Mouse (Mus musculus) embryonic facial prominence, embryonic 14.5 days (tissue): Measurements from ENCODE around the gene Pet117. TPM values are rescaled to one million over a fixed set of nuclear protein-coding genes. Genes with fewer than 3 reads are reported as not detected.

Experiments
- ATAC-seq: fragments of 200-750 bp; cut with Nextera tagmentation; 2 replicates; pipeline ENCODE4 v1.8.0; 2017; ENCODE audit warnings: low read depth, moderate number of reproducible peaks, moderate TSS enrichment
- DNase-seq: peaks from one replicate; pipeline ENCODE4 v3.0.0-alpha.2; 2015; ENCODE audit warnings: low spot score
- H3K27ac ChIP-seq: fragments of 300-500 bp; sonication (generic); replicated peaks from 2 replicates; pipeline ENCODE4 v1.5.1; 2014; ENCODE audit warnings: low read depth, mild to moderate bottlenecking, low read length, moderate library complexity
- H3K27me3 ChIP-seq: fragments of 300-500 bp; sonication (generic); replicated peaks from 2 replicates; pipeline ENCODE4 v1.6.1; 2014; ENCODE audit warnings: low read length; ENCODE audit not compliant: control insufficient read depth, insufficient read depth
- H3K36me3 ChIP-seq: fragments of 300-500 bp; sonication (generic); 2 replicates; pipeline ENCODE4 v1.6.1; 2014; ENCODE audit warnings: low read length, mixed read lengths; ENCODE audit not compliant: control insufficient read depth, insufficient read depth
- H3K4me1 ChIP-seq: fragments of 300-500 bp; sonication (generic); 2 replicates; pipeline ENCODE4 v1.6.1; 2014; ENCODE audit warnings: antibody characterized with exemption, low read length; ENCODE audit not compliant: control insufficient read depth, insufficient read depth
- H3K4me2 ChIP-seq: fragments of 300-500 bp; sonication (generic); 2 replicates; pipeline ENCODE4 v1.6.1; 2014; ENCODE audit warnings: low read depth, mild to moderate bottlenecking, low read length, moderate library complexity, mixed read lengths
- H3K4me3 ChIP-seq: fragments of 300-500 bp; sonication (generic); 2 replicates; pipeline ENCODE4 v1.5.1; 2014; ENCODE audit warnings: low read depth, mild to moderate bottlenecking, low read length
- H3K9ac ChIP-seq: fragments of 300-500 bp; sonication (generic); 2 replicates; pipeline ENCODE4 v1.6.1; 2014; ENCODE audit warnings: low read depth, mild to moderate bottlenecking, low read length, moderate library complexity, mixed read lengths
- H3K9me3 ChIP-seq: fragments of 300-500 bp; sonication (generic); 2 replicates; pipeline ENCODE4 v1.6.1; 2016; ENCODE audit warnings: low read length; ENCODE audit not compliant: control insufficient read depth
- WGBS: fragments of 180-500 bp; shearing (Covaris S2); extraction: QIAGEN DNeasy Blood & Tissue Kit; methylation state at CpG from one replicate; pipeline ENCODE4 v1.1.7; 2014; 5-methylcytosine and 5-hydroxymethylcytosine counted together
- polyA plus RNA-seq: library from polyadenylated mRNA; unstranded; fragments of >200 nt; fragmentation: Nextera tagmentation; extraction: Ambion mirVana; gene quantifications from 2 replicates; pipeline ENCODE4 v1.2.1, GENCODE M21; 2014

Gene Pet117
- polyA plus RNA-seq, result 0.52 and 1.3 TPM in 2 replicates

- H3K9me3 ChIP-seq, result no peaks in the 10 kb centered on the region
- peak within 1 kb of the TSS; percentile 89 for H3K4me3 ChIP-seq
- ATAC-seq, result peak; percentile 96
- H3K27me3 ChIP-seq, result no peaks in the 10 kb centered on the region
- H3K4me2 ChIP-seq, result peak within 1 kb of the TSS; percentile 75
- DNase-seq, result peak; percentile 99
- H3K36me3 ChIP-seq, result peaks cover 11% of the 10 kb centered on the region
- WGBS, result 9% methylated on average over 23 of the region's 38 CpGs
- peak within 1 kb of the TSS; percentile 91 for H3K27ac ChIP-seq
- H3K4me1 ChIP-seq, result peaks cover 7% of the 10 kb centered on the region
- H3K9ac ChIP-seq, result peak within 1 kb of the TSS; percentile 88
Observed at GRCm38 (mm10) chr2:144368400-144369019, at the start of gene Pet117, which contains the start of gene Kat14. Gene Pet117 (plus strand): TSS chr2:144368996. Gene Kat14 (plus strand): TSS chr2:144368983.

GRCm38 (mm10) chr2:144324218-144324617 lies 44.6 kb upstream of the Pet117 start:
- H3K36me3 ChIP-seq, result no peaks in the 10 kb centered on the region
- no peak overlapping the region for H3K9ac ChIP-seq
- peak; percentile 63; the same call in 1 of the 2 replicates for ATAC-seq

GRCm38 (mm10) chr2:144329451-144329850 lies 39.3 kb upstream of the Pet117 start:
- WGBS, result 1% methylated on average over 7 of the region's 10 CpGs
- no peak for DNase-seq
- Histone ChIP-seq H3K4me2 (peak overlapping the region; percentile 99), H3K36me3 (no peaks in the 10 kb centered on the region), H3K27me3 (peaks cover 61% of the 10 kb centered on the region), H3K4me3 (peak overlapping the region; percentile 59), H3K9me3 (no peaks in the 10 kb centered on the region), H3K9ac (no peak overlapping the region), H3K27ac (no peak overlapping the region), H3K4me1 (no peaks in the 10 kb centered on the region)
- no peak for ATAC-seq

More at GRCm38 (mm10) chr2:144324218-144324617, 44.6 kb upstream of the Pet117 start:
- peak; percentile 34 for DNase-seq
- no peak overlapping the region for H3K4me3 ChIP-seq
- H3K4me1 ChIP-seq, result no peaks in the 10 kb centered on the region
- WGBS, result 60% methylated on average over 3 of the region's 3 CpGs
- no peak overlapping the region for H3K4me2 ChIP-seq
- no peak overlapping the region for H3K27ac ChIP-seq
- H3K27me3 ChIP-seq, result peaks cover 13% of the 10 kb centered on the region
- H3K9me3 ChIP-seq, result no peaks in the 10 kb centered on the region

GRCm38 (mm10) chr2:144329937-144330336 lies 38.9 kb upstream of the Pet117 start:
- H3K9me3 ChIP-seq, result no peaks in the 10 kb centered on the region
- H3K36me3 ChIP-seq, result no peaks in the 10 kb centered on the region
- no peak for ATAC-seq
- peaks cover 62% of the 10 kb centered on the region for H3K27me3 ChIP-seq
- H3K27ac ChIP-seq, result no peak overlapping the region
- DNase-seq, result no peak
- 5% methylated on average over 10 of the region's 10 CpGs for WGBS
- H3K9ac ChIP-seq, result no peak overlapping the region
- peak overlapping the region; percentile 59 for H3K4me3 ChIP-seq
- H3K4me2 ChIP-seq, result peak overlapping the region; percentile 99
- no peaks in the 10 kb centered on the region for H3K4me1 ChIP-seq

GRCm38 (mm10) chr2:144330352-144330959 lies 38.3 kb upstream of the Pet117 start:
- WGBS, result 2% methylated on average over 17 of the region's 41 CpGs

GRCm38 (mm10) chr2:144330960-144331371 lies 37.8 kb upstream of the Pet117 start:
- Histone ChIP-seq H3K9me3 (no peaks in the 10 kb centered on the region), H3K4me1 (no peaks in the 10 kb centered on the region), H3K9ac (peak overlapping the region; percentile 51), H3K4me3 (peak overlapping the region; percentile 59), H3K27ac (no peak overlapping the region), H3K27me3 (peaks cover 65% of the 10 kb centered on the region), H3K36me3 (no peaks in the 10 kb centered on the region), H3K4me2 (peak overlapping the region; percentile 99)
- ATAC-seq, result peak; percentile 41
- WGBS, result under 1% methylated on average over 29 of the region's 50 CpGs
- peak; percentile 23 for DNase-seq

More at GRCm38 (mm10) chr2:144330352-144330959, 38.3 kb upstream of the Pet117 start:
- H3K36me3 ChIP-seq, result no peaks in the 10 kb centered on the region
- H3K27me3 ChIP-seq, result peaks cover 65% of the 10 kb centered on the region
- H3K4me1 ChIP-seq, result no peaks in the 10 kb centered on the region
- no peak overlapping the region for H3K27ac ChIP-seq
- peak overlapping the region; percentile 51 for H3K9ac ChIP-seq
- ATAC-seq, result no peak
- peak overlapping the region; percentile 99 for H3K4me2 ChIP-seq
- no peak for DNase-seq
- peak overlapping the region; percentile 59 for H3K4me3 ChIP-seq
- H3K9me3 ChIP-seq, result no peaks in the 10 kb centered on the region

- no peak within 1 kb of the TSS for H3K27ac ChIP-seq
- H3K9me3 ChIP-seq, result no peaks in the 10 kb centered on the region
- H3K4me1 ChIP-seq, result no peaks in the 10 kb centered on the region
- H3K4me2 ChIP-seq, result peak within 1 kb of the TSS; percentile 99
- peak within 1 kb of the TSS; percentile 59 for H3K4me3 ChIP-seq
- WGBS, result 2% methylated on average over 48 of the region's 62 CpGs
- ATAC-seq (peak; percentile 69), DNase-seq (peak; percentile 88)
- peaks cover 65% of the 10 kb centered on the region for H3K27me3 ChIP-seq
- H3K9ac ChIP-seq, result peak within 1 kb of the TSS; percentile 51
- no peaks in the 10 kb centered on the region for H3K36me3 ChIP-seq
Observed at GRCm38 (mm10) chr2:144331401-144332302, 37.1 kb upstream of the Pet117 start, which contains the start of gene Ovol2. Gene Ovol2 (minus strand): TSS chr2:144332146.

- H3K9me3 ChIP-seq, result no peaks in the 10 kb centered on the region
- no peak overlapping the region for H3K9ac ChIP-seq
- H3K27ac ChIP-seq, result no peak overlapping the region
- ATAC-seq (no peak; the same call in 1 of the 2 replicates), DNase-seq (no peak)
- H3K4me2 ChIP-seq, result peak overlapping the region; percentile 99
- H3K36me3 ChIP-seq, result no peaks in the 10 kb centered on the region
- whole genome bisulfite sequencing, result 4% methylated on average over 9 of the region's 9 CpGs
- H3K4me3 ChIP-seq, result peak overlapping the region; percentile 59
- peaks cover 65% of the 10 kb centered on the region for H3K27me3 ChIP-seq
- no peaks in the 10 kb centered on the region for H3K4me1 ChIP-seq
Observed at GRCm38 (mm10) chr2:144332486-144332885, 36.3 kb upstream of the Pet117 start.
